Mouse (Mus musculus) splenic B cell, adult 2 months (primary cell): ENCODE measurements at regions not wholly inside any gene's neighbourhood (a gene's known extent, or its start where the extent isn't known, plus 50 kb on each side); places are given as distances from the start of the nearest gene placed in this dataset.
"Not testable (repeated sequence)": the region's sequence is repeated elsewhere in the genome, so short reads cannot be mapped to it uniquely, and the experiment has no call there.

Experiments
- DNase-seq: peaks from one replicate; pipeline ENCODE4 v3.0.0-alpha.2; 2011; ENCODE audit warnings: low read depth, low spot score
- H3K27me3 ChIP-seq: 2 replicates; pipeline ENCODE4 v1.6.1; 2012; ENCODE audit warnings: mild to moderate bottlenecking, low read length, moderate library complexity, mixed read lengths; ENCODE audit not compliant: control insufficient read depth, poor library complexity, insufficient read depth, severe bottlenecking
- H3K36me3 ChIP-seq: 2 replicates; pipeline ENCODE4 v1.6.1; 2012; ENCODE audit warnings: mild to moderate bottlenecking, low read length, moderate library complexity, mixed read lengths; ENCODE audit not compliant: control insufficient read depth, poor library complexity, insufficient read depth, severe bottlenecking

GRCm38 (mm10) chr17:15620746-15621694 is 56.9 kb upstream of the Prdm9 start:
- Histone ChIP-seq H3K36me3 (no peaks in the 10 kb centered on the region), H3K27me3 (no peaks in the 10 kb centered on the region)
- no peak for DNase-seq

- Histone ChIP-seq H3K36me3 (no peaks in the 10 kb centered on the region), H3K27me3 (no peaks in the 10 kb centered on the region)
- peak; percentile 45 for DNase-seq
Observed at GRCm38 (mm10) chr17:15622913-15623312, 58.8 kb upstream of the Prdm9 start.

- DNase-seq = no peak
- H3K36me3 ChIP-seq = no peaks in the 10 kb centered on the region
- no peaks in the 10 kb centered on the region for H3K27me3 ChIP-seq
Observed at GRCm38 (mm10) chr17:15630792-15631191, 66.6 kb upstream of the Prdm9 start.

- no peak for DNase-seq
- H3K36me3 ChIP-seq = no peaks in the 10 kb centered on the region
- H3K27me3 ChIP-seq = no peaks in the 10 kb centered on the region
Observed at GRCm38 (mm10) chr17:15631626-15632025, 67.5 kb upstream of the Prdm9 start.

GRCm38 (mm10) chr17:15632090-15632489 is 67.9 kb upstream of the Prdm9 start:
- DNase-seq = no peak
- Histone ChIP-seq H3K36me3 (no peaks in the 10 kb centered on the region), H3K27me3 (no peaks in the 10 kb centered on the region)

- DNase-seq, H3K36me3 ChIP-seq, H3K27me3 ChIP-seq: not testable (repeated sequence)
Observed at GRCm38 (mm10) chr17:15639111-15639865, 65.5 kb upstream of the Chd1 start.

- no peaks in the 10 kb centered on the region for H3K36me3 ChIP-seq
- DNase-seq = no peak
- no peaks in the 10 kb centered on the region for H3K27me3 ChIP-seq
Observed at GRCm38 (mm10) chr17:15640776-15641175, 64.0 kb upstream of the Chd1 start.

- no peak for DNase-seq
- H3K27me3 ChIP-seq = no peaks in the 10 kb centered on the region
- H3K36me3 ChIP-seq = no peaks in the 10 kb centered on the region
Observed at GRCm38 (mm10) chr17:15641764-15642163, 63.0 kb upstream of the Chd1 start.

GRCm38 (mm10) chr17:15646768-15647167 is 58.0 kb upstream of the Chd1 start:
- Histone ChIP-seq H3K27me3 (no peaks in the 10 kb centered on the region), H3K36me3 (no peaks in the 10 kb centered on the region)
- DNase-seq = no peak

GRCm38 (mm10) chr17:15650089-15650742 is 54.6 kb upstream of the Chd1 start:
- Histone ChIP-seq H3K27me3 (no peaks in the 10 kb centered on the region), H3K36me3 (no peaks in the 10 kb centered on the region)
- DNase-seq = no peak

- Histone ChIP-seq H3K27me3 (no peaks in the 10 kb centered on the region), H3K36me3 (no peaks in the 10 kb centered on the region)
- no peak for DNase-seq
Observed at GRCm38 (mm10) chr17:15651869-15652268, 52.9 kb upstream of the Chd1 start.
